Mouse (Mus musculus) left cerebral cortex, postnatal 25 days (tissue): Measurements from ENCODE around the gene Kcnip1. TPM values are rescaled to one million over a fixed set of nuclear protein-coding genes. Genes with fewer than 3 reads are reported as not detected.

Experiments
- DNase-seq, 2 experiments: peaks; one replicate each; pipeline ENCODE4 v3.0.0; 2022; ENCODE audit warnings: low spot score in 2 of 2, mixed read lengths in 1 of 2
- intact Hi-C: fragments of 180-260 bp; cut with DNase I; formaldehyde crosslinking; loops from one replicate; pipeline ENCODE4 v1.15.1; 2025
- total RNA-seq, 2 experiments: library from RNA; stranded (reverse); gene quantifications; 2 replicates each; pipeline ENCODE4 v1.2.3; 2021

Kcnip1 gene
- total RNA-seq, 2 experiments from 2014 or later = 29.8 to 32.3 TPM

DNA sequence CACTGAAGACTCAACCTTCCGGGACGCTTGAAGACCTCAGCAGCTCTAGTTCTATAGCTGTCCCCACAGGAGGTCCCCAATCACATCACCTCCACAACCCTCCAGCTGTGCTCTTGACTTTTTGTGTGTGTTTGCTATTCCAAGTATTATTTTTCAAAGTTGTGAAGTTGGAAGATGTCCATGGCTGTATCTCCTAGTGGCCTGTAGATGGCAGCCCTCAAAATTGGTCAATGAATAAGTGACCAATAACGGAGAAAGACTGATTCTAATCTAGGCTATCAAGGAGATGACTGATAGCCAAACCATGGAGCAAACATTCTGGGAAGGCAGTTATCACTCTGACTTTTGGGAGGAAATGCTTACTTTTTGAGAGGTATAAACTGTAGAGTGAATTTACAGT is 123.4 kb downstream of the Kcnip1 start:
- intact Hi-C loops = no loop called here
- DNase-seq = no peak

DNA sequence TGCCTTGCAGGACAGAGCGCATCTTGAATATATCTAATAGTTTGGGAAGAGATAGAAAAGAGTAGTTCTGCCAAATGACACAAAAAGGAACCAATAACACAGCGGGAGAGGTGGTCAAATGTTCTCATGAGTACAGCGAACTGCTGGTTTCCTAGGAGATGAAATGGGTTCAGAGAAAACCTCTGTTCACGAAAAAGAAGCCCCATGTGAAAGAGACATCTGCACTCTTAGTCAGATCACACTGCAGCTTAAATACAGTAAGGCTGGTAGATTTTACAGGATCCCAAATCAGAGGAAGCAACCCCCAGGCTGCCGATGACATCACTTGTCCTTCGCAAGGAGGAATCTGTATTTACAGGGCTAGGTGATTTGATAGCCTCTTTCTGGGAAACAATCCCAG is 126.2 kb downstream of the Kcnip1 start:
- intact Hi-C loops = no loop called here
- DNase-seq = no peak

DNA sequence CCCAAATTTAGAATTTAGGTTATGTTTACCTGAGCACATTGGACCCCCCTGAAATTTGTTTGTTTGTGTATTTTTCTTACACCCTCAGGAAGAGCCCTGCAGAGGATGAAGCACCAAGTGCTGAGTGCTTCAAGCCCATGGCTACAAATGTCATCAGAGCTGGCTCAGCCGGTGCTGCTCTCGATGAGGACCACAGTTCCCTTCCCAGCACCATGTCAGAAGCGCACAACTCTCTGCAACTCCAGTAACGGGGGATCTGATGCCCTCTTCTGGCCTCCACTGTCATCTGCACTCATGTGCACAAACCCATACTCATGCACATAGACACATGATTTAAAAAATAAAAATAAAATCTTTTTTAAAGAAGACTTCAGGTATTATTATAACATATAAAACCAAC is 128.7 kb downstream of the Kcnip1 start:
- intact Hi-C loops = no loop called here
- DNase-seq = no peak

DNA sequence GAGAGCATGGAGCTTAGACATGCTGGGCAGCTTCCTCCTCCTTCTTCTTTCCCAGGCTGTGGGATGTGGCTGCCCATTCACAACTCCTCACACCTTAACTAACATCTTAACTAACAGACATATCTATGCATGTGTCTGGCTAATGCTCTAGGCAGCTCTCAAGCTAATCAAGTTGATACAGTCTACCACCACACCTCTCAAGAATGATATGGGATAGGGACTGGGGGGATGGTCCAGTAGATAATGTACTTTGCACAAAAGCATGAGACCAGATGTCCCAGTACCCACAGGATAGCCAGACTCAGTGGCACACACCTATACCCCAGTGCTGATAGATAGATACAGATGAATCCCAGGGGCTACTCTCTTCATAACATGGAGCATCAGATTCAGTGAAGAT is 131.1 kb downstream of the Kcnip1 start:
- DNase-seq = no peak
- intact Hi-C loops = no loop called here

DNA sequence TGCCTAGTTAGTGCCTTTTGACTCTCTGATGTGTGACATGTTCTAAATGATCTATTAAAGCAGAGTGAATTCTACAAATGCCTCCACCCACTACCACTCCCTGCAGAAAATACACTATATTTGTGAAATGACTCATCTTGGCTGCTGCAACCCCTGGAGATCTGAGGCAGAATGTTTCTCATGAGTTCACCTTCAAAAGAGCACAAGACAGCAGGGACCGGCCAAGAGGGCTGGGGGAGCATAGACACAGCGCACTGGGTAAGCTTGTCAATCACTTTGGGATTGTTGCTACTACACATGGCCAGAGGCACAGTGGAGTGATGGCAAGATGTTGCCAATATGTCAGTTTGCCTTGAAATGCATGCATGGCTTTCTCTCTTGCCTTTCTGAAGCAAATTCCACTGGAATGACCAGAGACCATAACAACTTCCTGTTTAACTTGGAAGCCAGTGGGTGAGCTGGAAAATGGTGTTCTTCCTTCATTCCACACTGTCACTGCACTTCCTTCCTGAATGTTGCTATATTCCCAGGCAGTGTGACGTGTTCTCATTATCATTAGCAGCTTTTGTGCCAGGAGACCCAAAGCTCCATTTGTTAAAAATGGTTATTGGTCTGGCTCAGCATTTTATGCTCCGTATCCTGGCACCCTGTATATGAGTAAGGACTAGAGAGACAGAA is 131.9 kb downstream of the Kcnip1 start:
- intact Hi-C loops = no loop called here
- DNase-seq = no peak

DNA sequence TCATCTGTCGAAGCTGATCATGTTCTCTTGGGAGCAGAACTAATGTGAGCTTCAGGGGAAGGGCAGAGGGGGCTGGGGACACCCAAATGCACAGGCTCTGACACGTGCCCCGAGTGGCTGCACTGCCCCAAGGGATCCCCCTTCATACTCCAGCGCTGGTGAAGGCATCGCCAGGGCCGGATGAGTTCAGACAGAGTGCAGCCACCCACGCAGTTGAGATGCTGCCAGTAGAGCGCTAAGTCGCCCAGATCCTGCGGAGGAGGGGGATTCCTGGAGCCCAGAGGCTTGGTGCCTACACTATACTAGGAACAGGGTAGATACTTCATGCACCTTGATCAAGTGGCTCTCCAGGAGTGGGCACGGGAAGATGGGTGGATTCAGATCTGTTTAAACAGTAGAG is 143.3 kb downstream of the Kcnip1 start:
- intact Hi-C loops = loop anchor here (10.0 kb wide), 1 partner anchor 115 kb away; no protein-coding TSS in a partner anchor
- peak; percentile 45 to 63 for DNase-seq

DNA sequence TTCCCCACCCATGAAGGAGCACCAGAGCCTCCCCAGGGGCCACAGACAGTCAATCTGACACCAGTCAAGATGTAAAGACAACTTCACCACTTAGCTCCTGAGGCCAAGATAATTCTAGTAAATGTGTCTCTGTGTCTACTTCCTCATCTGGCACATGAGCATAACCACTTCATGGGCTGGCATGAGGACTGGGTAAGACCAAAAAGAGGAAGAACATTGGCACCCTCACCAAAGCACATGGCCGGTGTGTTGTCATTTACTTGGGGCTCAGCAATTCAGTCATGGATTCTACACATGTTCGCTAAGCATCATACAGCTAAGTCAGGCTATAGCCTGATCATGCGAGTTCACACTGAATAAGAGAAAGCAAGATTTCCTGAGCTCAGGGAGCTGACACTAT is 144.3 kb downstream of the Kcnip1 start:
- DNase-seq = no peak
- intact Hi-C loops = loop anchor here (10.0 kb wide), 1 partner anchor 114 kb away; no protein-coding TSS in a partner anchor

DNA sequence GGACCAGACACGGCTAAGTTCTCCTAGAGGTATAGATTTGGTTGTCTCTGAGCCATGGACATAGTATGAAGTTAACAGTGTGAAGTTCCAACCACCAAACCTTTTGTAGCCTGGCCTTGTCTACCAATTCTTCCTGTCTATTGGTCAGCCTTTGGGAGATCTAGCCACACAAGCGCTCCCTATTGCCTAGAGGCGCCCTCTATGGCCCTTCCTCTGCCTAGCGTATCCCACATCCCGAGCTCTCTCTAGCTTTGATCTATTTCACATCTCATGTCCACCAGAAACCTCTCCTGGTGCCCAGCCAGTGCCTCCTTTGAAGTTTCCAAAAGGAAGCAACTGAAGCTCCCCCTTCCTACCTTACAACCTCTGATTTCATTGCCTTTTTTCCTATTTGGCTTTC is 147.0 kb downstream of the Kcnip1 start:
- DNase-seq = no peak
- intact Hi-C loops = loop anchor here (10.0 kb wide), 1 partner anchor 111 kb away; no protein-coding TSS in a partner anchor

DNA sequence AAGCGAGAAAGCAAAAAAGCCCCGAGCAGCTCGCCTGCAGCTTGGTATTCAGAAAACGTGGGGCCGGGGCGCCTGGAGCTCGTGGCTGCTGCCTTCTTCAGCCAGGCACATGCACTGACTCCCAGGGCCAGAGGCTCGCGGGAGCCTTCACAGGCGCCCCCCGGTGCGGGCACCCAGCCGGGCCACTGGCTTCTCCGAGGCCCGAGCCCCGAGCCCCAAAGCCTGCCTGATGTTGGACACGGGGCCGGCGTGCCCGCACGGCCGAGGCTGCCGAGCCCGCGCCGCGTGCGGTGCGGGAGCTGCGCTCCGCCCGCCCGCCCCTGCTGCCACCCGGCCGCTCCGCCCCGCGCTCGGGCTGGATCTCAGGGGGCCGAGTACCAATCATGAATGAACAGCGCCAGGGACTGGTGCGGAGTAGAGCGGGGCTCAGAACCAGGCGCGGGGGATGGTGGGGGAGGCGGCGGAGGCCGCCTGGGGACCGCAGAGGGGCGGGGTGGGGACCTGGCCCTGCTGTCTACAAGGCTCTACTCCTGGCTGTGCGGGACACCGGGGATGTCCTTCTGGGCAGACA is 149.6 kb downstream of the Kcnip1 start:
- peak in 1 of 2 experiments; percentile 39 for DNase-seq

DNA sequence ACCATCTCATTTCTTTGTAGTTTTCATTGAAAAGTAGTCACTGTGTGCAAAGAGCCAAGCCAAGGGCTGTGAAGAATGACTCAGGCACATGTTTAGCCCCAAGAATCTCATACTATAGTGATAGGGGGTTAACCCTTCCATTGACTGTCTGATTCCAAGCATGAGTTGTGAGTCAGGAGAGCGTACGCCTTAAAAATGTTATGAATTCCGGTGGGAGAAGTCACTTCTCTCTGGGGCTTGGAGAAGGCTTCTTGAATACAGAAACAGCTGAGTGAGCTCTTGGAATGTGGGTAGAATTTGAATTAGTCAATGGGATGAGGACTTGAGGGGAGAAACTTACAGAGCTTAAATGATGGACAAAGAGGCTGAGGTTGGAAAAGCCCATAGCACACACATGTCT is 153.9 kb downstream of the Kcnip1 start:
- no peak for DNase-seq
- intact Hi-C loops = no loop called here

More for the DNA sequence above, 149.6 kb downstream of the Kcnip1 start:
- intact Hi-C loops = loop anchor here (10.0 kb wide), 1 partner anchor 109 kb away; no protein-coding TSS in a partner anchor

DNA sequence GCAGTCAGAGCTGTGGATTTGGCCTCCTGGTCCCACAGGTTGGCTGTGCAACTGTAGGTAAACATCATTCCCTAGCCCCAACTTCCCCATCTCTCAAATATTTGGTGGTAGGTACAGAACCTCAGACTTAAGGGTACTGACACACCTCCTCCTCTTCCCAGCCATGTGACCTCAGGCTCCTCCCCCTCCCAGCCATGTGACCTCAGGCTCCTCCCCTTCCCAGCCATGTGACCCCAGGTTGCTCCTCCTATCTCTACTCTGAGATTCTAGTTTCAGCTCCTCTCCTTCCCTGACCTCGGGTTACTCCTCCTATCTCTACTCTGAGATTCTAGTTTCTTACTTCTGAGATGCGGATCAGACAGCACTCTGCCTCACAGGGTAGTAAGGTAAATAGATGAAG is 163.2 kb downstream of the Kcnip1 start:
- DNase-seq = no peak

DNA sequence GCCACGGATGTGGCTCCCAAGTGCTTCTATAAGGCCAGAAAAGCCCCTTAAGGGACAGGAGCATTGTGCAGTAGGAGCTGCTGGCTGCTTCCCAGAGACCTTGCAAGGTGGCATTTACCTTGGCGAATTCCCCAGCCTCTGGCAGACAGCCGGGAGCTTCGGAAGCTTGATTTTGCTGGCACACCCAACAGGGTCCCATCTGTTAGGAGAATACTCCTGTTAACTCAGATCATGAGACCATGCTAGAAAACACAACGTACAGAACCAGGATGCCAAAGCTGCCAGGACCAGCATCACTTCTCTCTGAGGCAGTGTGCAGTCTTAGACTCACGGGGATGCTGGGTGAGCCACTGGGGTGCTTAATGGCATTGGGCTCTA is 165.1 kb downstream of the Kcnip1 start:
- DNase-seq = peak; percentile 30 to 53
- intact Hi-C loops = no loop called here

More for the DNA sequence above, 163.2 kb downstream of the Kcnip1 start:
- intact Hi-C loops = no loop called here

DNA sequence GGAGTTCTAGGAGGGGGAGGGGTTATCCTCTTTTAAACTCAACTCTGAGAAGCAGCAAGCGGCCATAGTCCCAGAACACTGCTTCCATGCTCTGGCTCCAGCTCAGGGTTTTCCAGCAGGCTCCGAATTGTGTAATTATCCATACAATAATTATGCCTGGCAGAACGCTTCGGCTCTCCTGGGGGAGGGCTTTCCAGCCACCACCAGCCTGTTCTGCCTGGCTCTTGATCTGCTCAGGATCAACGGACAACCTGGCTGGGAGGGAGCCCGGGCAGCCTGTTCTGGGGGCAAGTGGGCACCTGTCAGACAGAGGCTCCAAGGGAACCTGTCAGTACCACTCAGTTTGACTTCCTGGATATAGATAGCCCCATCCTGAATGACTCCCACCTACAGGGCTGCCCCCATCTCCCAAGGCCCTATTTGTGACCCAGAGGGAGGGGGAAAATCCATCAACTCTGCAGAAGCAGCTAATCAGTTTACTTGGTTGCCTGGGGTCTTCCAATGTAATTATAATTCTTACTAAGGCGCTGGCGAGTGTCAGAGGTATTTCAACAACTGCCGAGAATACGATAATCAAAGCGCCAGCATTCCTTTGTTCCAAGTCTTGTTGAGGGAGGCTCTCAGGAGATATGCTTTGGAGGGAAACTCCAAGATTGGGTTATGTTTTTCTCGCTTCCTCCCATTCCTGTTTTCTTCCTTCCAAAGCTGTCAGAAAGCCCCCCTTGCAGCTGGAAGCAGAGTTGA is 165.7 kb downstream of the Kcnip1 start:
- DNase-seq = peak in 1 of 2 experiments; percentile 32
- intact Hi-C loops = no loop called here

DNA sequence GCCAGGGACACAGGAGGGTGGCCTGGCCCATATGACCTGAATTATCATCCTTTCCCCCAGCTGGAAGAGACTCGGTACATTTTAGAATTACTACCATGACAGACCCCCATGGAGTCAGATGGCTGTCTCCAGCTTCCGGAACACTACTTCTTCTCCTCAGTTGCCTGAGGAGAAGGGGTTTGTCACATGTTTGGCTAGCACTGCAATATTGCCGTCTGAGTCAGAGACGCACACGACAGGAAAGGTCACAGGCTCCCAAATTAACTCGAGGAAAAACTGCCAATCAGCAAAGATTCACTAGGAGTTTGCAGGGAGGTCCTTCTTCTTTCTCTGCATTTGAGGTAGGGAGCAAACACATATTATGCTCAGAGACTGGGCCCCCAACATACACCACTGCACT is 168.2 kb downstream of the Kcnip1 start:
- no peak for DNase-seq

DNA sequence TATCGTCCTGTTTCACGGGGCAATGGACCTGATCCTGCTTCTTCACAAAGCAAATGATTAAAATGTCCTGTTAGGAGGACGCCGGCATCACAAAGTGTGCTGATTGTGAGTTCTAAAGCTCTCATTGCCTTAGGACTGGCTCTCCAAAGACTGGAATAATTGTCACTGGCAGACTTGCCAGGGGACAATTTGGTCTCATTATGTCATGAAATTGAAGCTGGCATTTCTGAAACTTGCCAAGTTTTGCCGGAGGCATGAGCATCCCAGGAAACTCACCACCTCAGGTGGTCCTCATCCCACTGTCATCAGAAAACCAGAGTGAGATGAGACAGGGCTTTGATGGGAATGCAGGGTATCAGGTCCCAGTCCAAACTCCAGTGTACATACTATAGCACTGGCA is 171.6 kb downstream of the Kcnip1 start:
- intact Hi-C loops = no loop called here
- DNase-seq = no peak

More for the DNA sequence above, 168.2 kb downstream of the Kcnip1 start:
- intact Hi-C loops = no loop called here

DNA sequence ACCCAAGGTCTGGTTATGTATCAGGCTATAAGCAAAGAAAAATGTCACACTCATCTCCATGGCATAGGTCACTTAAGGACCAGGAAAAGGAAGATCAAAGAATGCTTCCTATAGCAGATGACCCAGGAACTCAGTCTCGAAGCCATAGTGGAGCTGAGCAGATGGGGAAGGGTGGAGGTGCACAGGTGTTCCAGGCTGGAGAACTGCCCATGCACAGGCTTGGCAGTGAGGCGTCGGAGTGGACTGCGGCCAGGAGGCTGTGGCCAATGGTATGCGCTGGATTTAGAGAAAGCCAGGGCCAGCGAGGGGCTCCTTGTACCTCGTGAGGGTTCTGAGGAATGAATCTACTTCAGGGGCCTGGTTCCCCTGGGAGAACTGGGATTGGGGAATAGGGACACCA is 172.1 kb downstream of the Kcnip1 start:
- DNase-seq = no peak
- intact Hi-C loops = no loop called here

DNA sequence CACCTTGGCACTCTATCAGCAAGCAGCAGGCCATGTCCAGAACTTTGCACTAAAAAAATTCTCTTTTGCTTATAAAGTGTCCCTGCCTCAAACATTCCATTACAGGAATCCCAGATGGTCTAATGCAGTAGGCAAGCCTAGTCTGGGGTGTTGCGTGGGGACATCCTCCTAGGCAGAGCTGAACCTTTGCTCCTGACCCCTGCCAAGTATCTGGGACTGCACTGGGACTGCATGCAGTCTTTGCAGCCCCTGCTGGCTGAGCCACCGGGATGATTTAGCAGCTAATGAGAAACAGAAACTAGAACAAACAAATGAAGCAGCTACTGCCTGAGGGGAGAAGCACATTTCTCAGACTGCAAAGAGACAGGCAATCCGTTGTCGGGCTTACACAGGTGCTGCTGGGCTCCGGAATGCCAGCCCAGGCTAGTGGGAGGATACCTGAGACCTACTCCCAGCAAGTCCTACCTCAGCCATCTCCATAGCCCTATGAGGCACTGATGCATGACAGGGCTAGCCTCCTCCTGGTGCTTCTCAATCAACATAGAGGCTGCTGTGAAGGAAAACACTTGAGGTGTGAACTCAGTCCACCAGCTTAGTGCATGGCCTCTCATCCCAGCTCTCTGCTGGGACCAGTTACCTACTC is 174.0 kb downstream of the Kcnip1 start:
- intact Hi-C loops = no loop called here

DNA sequence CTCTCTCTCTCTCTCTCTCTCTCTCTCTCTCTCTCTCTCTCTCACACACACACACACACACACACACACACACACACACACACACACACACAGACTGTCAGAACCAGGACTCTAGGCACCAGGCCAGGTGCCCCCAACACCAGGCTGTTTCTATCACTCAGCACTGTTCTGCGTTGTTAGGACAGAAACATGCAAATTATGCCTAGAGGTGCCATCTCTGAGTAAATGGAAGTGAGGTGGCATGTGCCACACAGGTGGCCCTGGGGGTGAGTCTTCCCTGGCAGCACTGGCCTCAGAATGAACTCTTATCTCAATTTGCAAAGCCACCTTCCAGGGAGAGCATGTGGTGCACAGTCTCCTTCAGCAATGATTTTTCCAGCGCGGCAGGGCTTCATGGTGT is 176.9 kb downstream of the Kcnip1 start:
- intact Hi-C loops = no loop called here
- no peak for DNase-seq

More for the DNA sequence above, 174.0 kb downstream of the Kcnip1 start:
- DNase-seq = no peak

DNA sequence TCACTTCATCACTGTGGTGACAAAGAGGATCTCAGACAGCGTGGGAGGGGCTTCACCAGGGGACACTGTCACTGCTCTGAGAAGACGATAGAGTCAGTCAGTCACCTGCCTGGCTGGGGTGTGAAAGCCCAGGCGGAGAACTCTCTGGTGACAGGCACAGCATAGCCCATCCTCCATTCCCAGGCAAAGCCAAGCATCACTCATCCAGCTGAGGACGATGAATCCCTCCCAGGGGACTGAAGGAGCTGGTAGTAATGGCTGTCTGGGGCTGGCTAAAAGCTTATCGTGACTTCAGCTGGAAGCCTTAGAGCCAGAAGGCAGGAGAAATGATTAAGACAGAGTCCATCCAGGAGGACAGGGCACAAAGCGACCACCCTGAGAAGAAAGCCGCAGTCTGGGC is 182.8 kb downstream of the Kcnip1 start:
- DNase-seq = no peak

DNA sequence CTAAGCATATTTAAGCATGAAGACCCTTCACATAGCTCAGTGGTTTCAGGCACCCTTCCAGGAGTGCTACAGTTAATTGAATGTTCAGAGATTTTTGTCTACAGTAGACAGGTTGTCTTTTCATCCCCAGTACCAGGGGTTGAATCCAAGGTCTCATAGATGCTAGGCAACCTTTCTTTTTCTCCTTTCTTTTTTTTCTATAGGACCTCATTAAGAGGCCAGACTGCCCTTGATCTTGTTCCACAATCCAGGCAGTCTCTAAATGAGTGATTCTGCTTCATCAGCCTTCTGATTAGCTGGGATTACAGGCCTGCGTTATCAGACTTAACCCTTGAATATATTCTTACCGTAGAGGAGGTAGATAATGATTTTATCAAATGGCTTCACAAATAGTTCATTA is 189.9 kb downstream of the Kcnip1 start:
- DNase-seq = no peak
- intact Hi-C loops = no loop called here

More for the DNA sequence above, 182.8 kb downstream of the Kcnip1 start:
- intact Hi-C loops = no loop called here
